In genomic region chr16:18217579-18217978, GRCm38 (mm10) we compare ENCODE assay signal across 21 mouse cellular contexts. TPM values are rescaled to one million over a fixed set of nuclear protein-coding genes. Genes with fewer than 3 reads are reported as not detected.
"Had no signal": no experiment of that assay in that cellular context is flagged by ENCODE, and none has a peak within 500 bp of the region (broad histone marks: within the 10 kb centered on the region; RNA-seq: fewer than 3 reads in every experiment).

Ccdc188 (plus strand) TSS chr16:18217879.

- H3K9ac ChIP-seq: kidney, embryonic 15.5 days; liver, embryonic 15.5 days; stomach, embryonic 15.5 days had no signal

- H3K4me1 ChIP-seq: liver, embryonic 15.5 days had no signal

- ATAC-seq: lung, postnatal 0 days had no signal

- DNase-seq: kidney, adult 2 months; kidney, postnatal 14 days; lung, adult 2 months; lung, postnatal 36 days; right cerebral cortex, postnatal 14 days; thymus, postnatal 4 days had no signal

- H3K36me3 ChIP-seq: liver, embryonic 15.5 days had no signal

- H3K27ac ChIP-seq: kidney, embryonic 15.5 days; left cerebral cortex, adult 2 months; liver, embryonic 15.5 days; stomach, embryonic 15.5 days had no signal

- H3K9me3 ChIP-seq: kidney, embryonic 15.5 days; liver, embryonic 15.5 days; stomach, embryonic 15.5 days had no signal

- H3K27me3 ChIP-seq: kidney, embryonic 15.5 days; liver, embryonic 15.5 days; stomach, embryonic 15.5 days had no signal

- H3K4me2 ChIP-seq: kidney, embryonic 15.5 days; liver, embryonic 11.5 days; liver, embryonic 15.5 days; stomach, embryonic 15.5 days had no signal

- H3K4me3 ChIP-seq: kidney, embryonic 15.5 days; left cerebral cortex, adult 2 months; liver, embryonic 15.5 days; stomach, embryonic 15.5 days had no signal

RNA-seq across cellular contexts. Expression of gene Ccdc188, which starts in this region (rescaled TPM):
- total RNA-seq: layer of hippocampus, adult 8-10 months; layer of hippocampus, postnatal 14 days; left cerebral cortex, adult 2 months; left cerebral cortex, postnatal 14 days; megakaryocyte progenitor cell, adult 5-6 weeks; midbrain, postnatal 0 days had no signal
- polyA plus RNA-seq: kidney, adult 2 months; kidney, embryonic 15.5 days; large intestine, adult 2 months; limb, embryonic 11.5 days; liver, embryonic 11.5 days; liver, embryonic 15.5 days; lung, adult 2 months; lung, postnatal 0 days; midbrain, postnatal 0 days; neural tube, embryonic 14.5 days; spleen, adult 2 months; stomach, embryonic 15.5 days had no signal
